Comparison of ENCODE assay signal across 24 mouse cellular contexts in the genomic region with DNA sequence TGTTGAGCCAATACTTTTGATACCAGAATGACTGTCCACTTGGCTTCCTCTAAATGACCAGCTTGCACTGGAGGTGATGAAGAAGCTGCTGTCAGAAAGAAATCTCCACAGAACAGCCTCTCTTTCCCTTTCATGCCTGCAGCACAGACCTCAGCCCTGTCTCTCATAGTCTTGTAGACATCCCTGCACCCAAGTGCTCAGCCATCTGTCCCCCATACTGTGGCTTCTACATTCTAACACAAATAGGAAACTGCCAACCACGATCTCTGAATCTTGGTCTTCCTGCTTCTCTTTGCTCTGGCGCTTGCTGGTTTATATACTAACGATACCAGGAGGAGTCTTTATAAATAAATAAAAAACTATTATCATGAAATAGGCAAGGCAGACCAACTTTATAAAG.
DNase-seq lines count a peak whose midpoint lies in the region; ATAC-seq and TF ChIP-seq lines count a peak whose summit lies in the region.
"Had no signal": no experiment of that assay in that cellular context is flagged by ENCODE, and none has a peak within 500 bp of the region (broad histone marks: within the 10 kb centered on the region; RNA-seq: fewer than 3 reads in every experiment).

No protein-coding gene starts in this region.

- DNase-seq in forebrain, embryonic 10.5 days (ENCODE audit: extremely low spot score, low spot score) = no peak
- peak; percentile 58 to 62 for DNase-seq in layer of hippocampus, adult 2 months (ENCODE audit: low spot score in 2 of 2)
- no peak for DNase-seq in layer of hippocampus, postnatal 10 days (ENCODE audit: low spot score in 2 of 2)
- DNase-seq in cerebellum, adult 9-11 months = peak; percentile 82
- DNase-seq in layer of hippocampus, adult 9-11 months = peak; percentile 76
- no peak for DNase-seq in liver, embryonic 11.5 days (ENCODE audit: low spot score)
- no peak for DNase-seq in liver, postnatal 0 days
- DNase-seq: adrenal gland, postnatal 25 days; gastrocnemius, postnatal 36 days; heart, postnatal 36 days; kidney, adult 18-20 months; thymus, postnatal 25 days had no signal

- ATAC-seq in forebrain, embryonic 13.5 days = no peak; the same call in 1 of the 2 replicates
- no peak for ATAC-seq in liver, embryonic 11.5 days (replicated peaks; ENCODE audit: low FRiP score)
- no peak for ATAC-seq in liver, postnatal 0 days
- ATAC-seq: CD4-positive, CD25-positive, alpha-beta regulatory T cell, adult 4 months; inflammation-experienced regulatory T-cells, adult 6 months; lung, postnatal 0 days; midbrain, embryonic 16.5 days had no signal

- H3K4me2 ChIP-seq in forebrain, embryonic 13.5 days = no peak overlapping the region
- no peak overlapping the region for H3K4me2 ChIP-seq in liver, embryonic 11.5 days
- H3K4me2 ChIP-seq in liver, postnatal 0 days (ENCODE audit: low read depth, low read length) = no peak overlapping the region
- H3K4me2 ChIP-seq: heart, embryonic 15.5 days; hindbrain, embryonic 13.5 days; limb, embryonic 15.5 days; liver, embryonic 15.5 days had no signal

- no peaks in the 10 kb centered on the region for H3K9me3 ChIP-seq in forebrain, embryonic 13.5 days (replicated peaks)
- peaks cover 2% of the 10 kb centered on the region for H3K9me3 ChIP-seq in forebrain, embryonic 10.5 days
- no peaks in the 10 kb centered on the region for H3K9me3 ChIP-seq in liver, embryonic 11.5 days (ENCODE audit: control insufficient read depth, low read length)
- H3K9me3 ChIP-seq in liver, postnatal 0 days (ENCODE audit: low read length) = no peaks in the 10 kb centered on the region
- H3K9me3 ChIP-seq: heart, embryonic 15.5 days; hindbrain, embryonic 13.5 days; limb, embryonic 15.5 days; liver, embryonic 15.5 days; midbrain, embryonic 10.5 days had no signal

- H3K27ac ChIP-seq in forebrain, embryonic 13.5 days = peak overlapping the region; percentile 7; the same call in 1 of the 2 replicates
- H3K27ac ChIP-seq in forebrain, embryonic 10.5 days = no peak overlapping the region
- peak overlapping the region; percentile 94 for H3K27ac ChIP-seq in layer of hippocampus, adult 2 months
- H3K27ac ChIP-seq in liver, embryonic 11.5 days (ENCODE audit: low read depth, low read length) = no peak overlapping the region
- H3K27ac ChIP-seq in liver, postnatal 0 days (ENCODE audit: low read depth) = no peak overlapping the region
- H3K27ac ChIP-seq: heart, embryonic 15.5 days; hindbrain, embryonic 13.5 days; kidney, postnatal 0 days; limb, embryonic 15.5 days; liver, embryonic 15.5 days; macrophage; midbrain, embryonic 10.5 days had no signal

- H3K36me3 ChIP-seq in forebrain, embryonic 13.5 days (ENCODE audit: poor library complexity, severe bottlenecking) = no peaks in the 10 kb centered on the region
- H3K36me3 ChIP-seq in forebrain, embryonic 10.5 days (replicated peaks) = no peaks in the 10 kb centered on the region
- H3K36me3 ChIP-seq in liver, embryonic 11.5 days (ENCODE audit: control insufficient read depth, insufficient read depth, low read length) = no peaks in the 10 kb centered on the region
- no peaks in the 10 kb centered on the region for H3K36me3 ChIP-seq in liver, postnatal 0 days (replicated peaks; ENCODE audit: insufficient read depth, low read length)
- H3K36me3 ChIP-seq: heart, embryonic 15.5 days; hindbrain, embryonic 13.5 days; limb, embryonic 15.5 days; liver, embryonic 15.5 days; midbrain, embryonic 10.5 days had no signal

- H3K4me1 ChIP-seq in forebrain, embryonic 13.5 days = peaks cover 23% of the 10 kb centered on the region
- H3K4me1 ChIP-seq in forebrain, embryonic 10.5 days = peaks cover 18% of the 10 kb centered on the region
- H3K4me1 ChIP-seq in liver, embryonic 11.5 days (replicated peaks; ENCODE audit: control insufficient read depth, insufficient read depth, low read length) = no peaks in the 10 kb centered on the region
- no peaks in the 10 kb centered on the region for H3K4me1 ChIP-seq in liver, postnatal 0 days (ENCODE audit: insufficient read depth)
- H3K4me1 ChIP-seq: heart, embryonic 15.5 days; liver, embryonic 15.5 days had no signal

- no peak for TF ChIP-seq CTCF in layer of hippocampus, adult 2 months (conservative IDR thresholded peaks at IDR 0.05)
- no peak for TF ChIP-seq CTCF in liver, postnatal 0 days (IDR thresholded peaks at IDR 0.05; ENCODE audit: low read depth)

- WGBS in forebrain, embryonic 13.5 days = 89% methylated on average over 3 of the region's 3 CpGs
- 95% methylated on average over 3 of the region's 3 CpGs for WGBS in forebrain, embryonic 10.5 days
- 75% methylated on average over 3 of the region's 3 CpGs for WGBS in liver, embryonic 11.5 days
- WGBS in liver, postnatal 0 days (ENCODE audit: insufficient replicate concordance) = 50% methylated on average over 3 of the region's 3 CpGs

- TF ChIP-seq EP300 in liver, postnatal 0 days (IDR thresholded peaks at IDR 0.05; ENCODE audit: low read depth) = no peak

- no peak overlapping the region for H3K9ac ChIP-seq in forebrain, embryonic 13.5 days
- no peak overlapping the region for H3K9ac ChIP-seq in liver, embryonic 11.5 days (ENCODE audit: low read depth, low read length)
- no peak overlapping the region for H3K9ac ChIP-seq in liver, postnatal 0 days (replicated peaks)
- H3K9ac ChIP-seq: heart, embryonic 15.5 days; hindbrain, embryonic 13.5 days; limb, embryonic 15.5 days; liver, embryonic 15.5 days had no signal

- no peaks in the 10 kb centered on the region for H3K27me3 ChIP-seq in forebrain, embryonic 13.5 days
- peaks cover 20% of the 10 kb centered on the region; the same call in 1 of the 2 replicates for H3K27me3 ChIP-seq in forebrain, embryonic 10.5 days (ENCODE audit: poor library complexity, severe bottlenecking)
- H3K27me3 ChIP-seq in liver, embryonic 11.5 days (replicated peaks; ENCODE audit: control insufficient read depth, insufficient read depth, low read length) = no peaks in the 10 kb centered on the region
- no peaks in the 10 kb centered on the region for H3K27me3 ChIP-seq in liver, postnatal 0 days (ENCODE audit: insufficient read depth, low read length)
- H3K27me3 ChIP-seq: heart, embryonic 15.5 days; limb, embryonic 15.5 days; liver, embryonic 15.5 days had no signal

- no peak overlapping the region for H3K4me3 ChIP-seq in forebrain, embryonic 13.5 days
- no peak overlapping the region for H3K4me3 ChIP-seq in forebrain, embryonic 10.5 days
- no peak overlapping the region for H3K4me3 ChIP-seq in layer of hippocampus, adult 2 months
- H3K4me3 ChIP-seq in liver, embryonic 11.5 days (ENCODE audit: low read depth, low read length) = no peak overlapping the region
- H3K4me3 ChIP-seq in liver, postnatal 0 days (ENCODE audit: low read depth, low read length) = no peak overlapping the region
- H3K4me3 ChIP-seq: heart, embryonic 15.5 days; hindbrain, embryonic 13.5 days; limb, embryonic 15.5 days; liver, embryonic 15.5 days; midbrain, embryonic 10.5 days had no signal

Comparison
In these comparisons a context has a peak if more than half of its experiments do, and no peak if none do; other contexts are left out.
1. H3K27ac ChIP-seq: peak in forebrain, embryonic 13.5 days (single experiment) and layer of hippocampus, adult 2 months (single experiment); none in forebrain, embryonic 10.5 days (single experiment), liver, embryonic 11.5 days (single experiment) and liver, postnatal 0 days (single experiment).
2. DNase-seq: peak in layer of hippocampus, adult 2 months (2 of 2), cerebellum, adult 9-11 months (single experiment) and layer of hippocampus, adult 9-11 months (single experiment); none in forebrain, embryonic 10.5 days (single experiment), layer of hippocampus, postnatal 10 days (0 of 2), liver, embryonic 11.5 days (single experiment) and liver, postnatal 0 days (single experiment).